Mouse (Mus musculus): ENCODE measurements around the gene Zfp367.

DNA sequence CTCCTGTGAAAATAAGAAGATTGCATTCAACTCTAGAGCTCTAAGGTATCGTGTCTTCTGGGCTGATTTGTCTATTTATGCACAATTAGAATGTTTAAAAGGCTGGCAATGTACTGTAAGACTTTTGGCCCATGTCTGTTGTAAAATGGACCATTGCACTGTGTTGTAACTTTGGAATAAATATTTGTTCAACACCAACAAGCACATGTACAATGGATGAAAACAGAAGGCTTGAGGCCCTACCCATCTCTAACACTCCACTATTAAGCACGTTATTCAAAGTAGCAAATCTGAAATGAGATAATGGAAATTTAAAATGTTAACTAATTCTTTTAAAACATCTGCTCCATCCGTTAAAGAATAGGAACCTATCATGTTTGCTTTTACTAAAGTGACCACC is 45.9 kb downstream of the Zfp367 start:
- TF ChIP-seq CTCF (conservative IDR thresholded peaks at IDR 0.05 in 1 of 2, IDR thresholded peaks at IDR 0.05 in 1 of 2; ENCODE audit: low read depth in 2 of 2, low read length in 2 of 2) (no peak), UBTF (IDR thresholded peaks at IDR 0.05; ENCODE audit: low read depth, low read length) (no peak)
